Mouse (Mus musculus) B cell, adult 2 months (primary cell): ENCODE measurements at regions not wholly inside any gene's neighbourhood (a gene's known extent, or its start where the extent isn't known, plus 50 kb on each side); places are given as distances from the start of the nearest gene placed in this dataset.
A peak's percentile ranks its signal among the peaks of the same experiment; 100 is the strongest.

Experiments
- DNase-seq, 2 experiments: peaks; one replicate each; pipeline ENCODE4 v3.0.0; 2022

DNA sequence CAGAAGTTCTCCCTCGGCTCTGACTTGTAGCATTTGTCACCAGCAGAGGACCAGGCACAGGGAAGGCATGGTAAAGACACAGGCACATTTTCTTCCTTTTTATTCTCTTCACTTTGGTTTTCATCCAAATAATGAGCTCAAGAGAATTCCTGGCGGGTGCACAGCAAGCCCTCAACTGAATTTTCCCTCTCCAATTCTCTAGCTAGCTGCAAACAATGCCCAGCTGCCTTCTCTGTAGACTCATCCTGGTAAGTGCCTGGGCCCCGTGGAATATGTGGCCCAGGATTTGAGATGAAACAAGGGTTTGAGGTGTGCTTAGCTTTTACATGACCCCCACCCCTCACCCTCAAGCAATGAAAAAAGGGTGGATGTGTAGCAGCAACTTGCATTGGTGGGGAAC is 90.4 kb downstream of the Otol1 start:
- no peak for DNase-seq

DNA sequence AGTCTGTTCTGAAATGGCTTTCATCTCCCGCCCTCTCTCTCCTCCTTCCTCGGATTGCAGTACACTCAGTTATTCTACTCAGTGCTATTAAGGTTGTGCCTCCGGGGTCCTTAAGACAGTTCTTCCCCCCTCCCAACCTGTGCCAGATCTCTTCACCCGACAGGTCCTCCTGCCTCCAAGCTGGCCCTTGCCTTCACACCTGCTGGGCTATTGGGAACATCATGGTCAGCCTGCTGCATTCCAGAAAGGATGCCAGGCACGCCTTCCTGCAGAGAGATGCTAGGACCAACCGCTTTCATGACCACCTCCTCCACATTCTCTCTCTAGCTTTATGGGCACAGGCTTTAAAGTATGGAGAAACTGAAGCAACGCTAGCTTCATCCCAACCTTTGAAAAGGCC is 94.7 kb downstream of the Otol1 start:
- no peak for DNase-seq

DNA sequence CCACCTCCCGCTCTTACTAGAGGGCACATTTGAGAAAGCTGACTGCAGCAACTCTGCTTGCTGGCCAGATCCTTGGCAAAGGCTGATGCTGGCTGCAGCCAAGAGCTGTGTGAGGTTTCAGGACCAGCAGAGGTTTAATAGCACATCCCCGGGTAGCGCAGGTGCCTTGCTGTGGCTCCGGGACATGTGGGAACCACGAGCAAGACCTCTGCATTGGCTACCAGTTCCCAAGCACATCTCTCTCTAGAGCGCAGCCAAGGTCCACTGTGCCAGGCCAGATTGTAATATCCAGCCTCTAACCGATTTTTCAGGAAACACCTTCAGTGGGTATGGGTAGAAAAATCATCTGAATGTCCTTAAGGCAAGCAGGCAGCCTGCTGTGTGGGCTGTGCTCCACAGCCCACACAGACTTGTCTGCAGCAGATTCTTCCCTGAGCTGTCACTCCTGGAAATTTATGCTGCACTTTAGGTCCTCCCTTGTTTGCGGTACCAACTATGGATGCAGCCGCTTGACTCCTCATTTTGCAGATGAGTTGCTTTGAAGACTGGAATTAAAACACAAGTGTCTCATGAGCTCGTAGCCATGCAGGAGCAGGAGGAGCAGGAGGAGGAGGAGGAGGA is 95.3 kb downstream of the Otol1 start:
- no peak for DNase-seq

DNA sequence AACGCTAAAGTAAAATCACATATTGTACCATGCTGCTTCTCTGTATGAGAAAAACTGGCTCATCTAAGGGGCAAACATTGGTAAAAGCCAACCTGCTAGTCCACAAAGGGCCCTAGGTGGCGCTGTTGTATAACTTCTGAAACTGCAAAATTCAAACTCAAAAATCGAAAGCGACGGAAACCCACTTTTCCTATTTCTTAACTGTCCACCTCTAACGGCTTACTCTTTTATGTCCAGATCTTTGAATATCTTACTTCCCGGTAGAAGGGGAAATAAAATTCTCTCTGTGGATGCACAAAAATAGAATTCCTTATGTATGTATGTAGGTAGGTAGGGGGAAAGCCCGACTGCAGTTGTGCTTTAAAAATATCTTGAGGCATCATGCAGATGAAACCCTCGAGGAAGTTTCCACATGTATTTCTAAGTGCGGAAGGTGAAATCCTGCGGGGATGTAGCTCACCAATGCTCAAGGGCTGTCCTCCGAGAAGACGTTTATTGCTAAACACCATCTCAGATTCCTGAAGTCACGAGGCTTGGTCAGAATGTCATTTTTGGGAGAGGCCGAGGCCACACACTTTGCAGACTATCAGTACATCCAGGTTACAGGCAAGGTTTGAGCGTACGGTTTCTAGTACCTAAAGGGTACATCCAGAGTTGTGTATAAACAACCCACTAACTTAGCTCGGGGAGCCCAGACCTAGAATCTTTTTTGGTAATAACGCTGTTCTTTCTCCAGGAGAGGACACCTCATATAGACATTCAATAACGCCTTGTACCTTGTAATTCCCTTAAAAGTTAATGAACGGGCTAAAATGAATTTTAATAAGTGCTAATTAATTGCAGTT is 96.8 kb downstream of the Otol1 start:
- DNase-seq: peak; percentile 58 to 60

GRCm38 (mm10) chr3:70104828-70105399 is 97.5 kb downstream of the Otol1 start:
- DNase-seq: peak; percentile 11

DNA sequence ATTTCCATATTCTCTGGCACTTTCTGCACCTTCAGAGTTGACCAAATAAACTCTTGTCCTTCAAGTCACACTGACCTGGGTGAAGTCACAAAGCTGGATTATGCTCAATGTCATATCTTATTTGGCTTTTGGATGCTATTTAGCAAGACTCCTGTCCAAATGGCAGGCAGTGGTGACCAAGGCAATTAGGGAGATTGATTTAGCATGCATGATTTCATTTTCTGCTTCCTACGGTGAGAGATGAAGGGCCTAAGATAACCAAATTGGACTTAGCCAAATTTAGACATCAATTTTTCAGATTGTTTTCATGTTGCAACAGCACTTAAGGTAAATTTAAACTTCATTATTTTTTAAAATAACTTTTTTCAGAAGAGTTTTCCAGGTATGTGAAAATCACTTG is 98.1 kb downstream of the Otol1 start:
- DNase-seq: no peak

DNA sequence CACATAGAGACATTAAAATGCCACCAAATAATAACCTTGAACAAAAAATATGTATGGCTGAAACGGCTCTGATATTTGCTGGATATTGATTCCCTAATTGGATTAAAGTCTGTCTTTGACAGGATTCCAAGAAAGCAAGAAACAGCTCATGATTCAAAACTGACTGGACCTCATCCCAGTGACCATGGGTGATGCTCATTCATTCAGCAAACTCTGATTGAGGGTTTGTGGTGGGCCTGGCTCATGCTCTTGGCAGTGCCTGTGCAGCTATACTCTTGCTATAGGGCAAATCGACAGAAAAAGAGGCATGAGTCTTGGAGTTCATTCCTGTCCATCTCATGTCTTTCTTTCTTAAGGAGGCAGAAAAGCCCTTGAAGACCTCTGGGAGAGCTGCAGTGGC is 98.7 kb downstream of the Otol1 start:
- no peak for DNase-seq

- DNase-seq: no peak
Measured at GRCm38 (mm10) chr3:70126212-70126611, 118.8 kb downstream of the Otol1 start.

GRCm38 (mm10) chr3:70130241-70131029 is 123.0 kb downstream of the Otol1 start:
- DNase-seq: no peak

DNA sequence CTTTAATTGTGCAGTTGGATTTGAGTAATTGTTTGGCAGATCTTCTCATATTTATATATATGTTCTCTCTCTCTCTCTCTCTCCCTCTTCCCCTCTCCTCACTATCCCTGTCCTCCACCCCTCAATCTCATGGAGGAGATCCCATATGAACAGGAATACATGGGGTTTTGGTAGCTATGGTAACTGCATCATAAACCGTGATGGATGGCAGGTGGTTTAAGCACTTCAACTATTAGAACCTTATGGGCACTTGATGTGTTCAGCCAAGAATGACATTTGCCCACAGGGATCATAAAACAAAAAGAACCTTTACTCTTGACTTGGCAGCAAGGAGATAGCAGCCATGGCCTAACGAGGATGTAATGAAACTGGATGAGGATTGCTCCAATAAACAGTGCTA is 127.5 kb downstream of the Otol1 start:
- no peak for DNase-seq

GRCm38 (mm10) chr3:70138488-70138887 is 131.1 kb downstream of the Otol1 start:
- DNase-seq: no peak

GRCm38 (mm10) chr3:70138926-70139325 is 131.5 kb downstream of the Otol1 start:
- no peak for DNase-seq

GRCm38 (mm10) chr3:70145728-70146127 is 138.3 kb downstream of the Otol1 start:
- no peak for DNase-seq

- DNase-seq: no peak
Measured at GRCm38 (mm10) chr3:70151156-70151555, 143.7 kb downstream of the Otol1 start.

- DNase-seq: no peak
Measured at GRCm38 (mm10) chr3:70160043-70160442, 152.6 kb downstream of the Otol1 start.

DNA sequence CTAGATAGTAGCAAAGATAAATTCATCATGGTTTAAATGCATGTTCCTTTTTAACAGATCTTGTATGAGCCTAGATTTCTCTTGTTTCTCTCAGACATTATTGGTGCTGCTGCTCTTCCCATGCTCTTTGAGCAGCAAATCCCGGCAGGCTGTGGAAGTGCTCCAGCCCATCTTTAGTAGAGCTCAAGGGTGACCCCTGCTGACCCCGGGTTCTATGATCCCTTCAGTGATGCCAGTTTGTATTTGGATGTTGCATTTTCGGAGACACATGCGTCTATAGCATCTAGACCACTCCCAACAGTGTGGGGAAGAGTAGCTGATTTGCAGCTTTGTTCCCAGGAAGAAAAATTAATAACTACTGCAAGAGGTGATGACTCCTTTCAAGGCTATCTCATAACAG is 164.3 kb downstream of the Otol1 start:
- no peak for DNase-seq

GRCm38 (mm10) chr3:70176391-70176790 is 169.0 kb downstream of the Otol1 start:
- DNase-seq: no peak

DNA sequence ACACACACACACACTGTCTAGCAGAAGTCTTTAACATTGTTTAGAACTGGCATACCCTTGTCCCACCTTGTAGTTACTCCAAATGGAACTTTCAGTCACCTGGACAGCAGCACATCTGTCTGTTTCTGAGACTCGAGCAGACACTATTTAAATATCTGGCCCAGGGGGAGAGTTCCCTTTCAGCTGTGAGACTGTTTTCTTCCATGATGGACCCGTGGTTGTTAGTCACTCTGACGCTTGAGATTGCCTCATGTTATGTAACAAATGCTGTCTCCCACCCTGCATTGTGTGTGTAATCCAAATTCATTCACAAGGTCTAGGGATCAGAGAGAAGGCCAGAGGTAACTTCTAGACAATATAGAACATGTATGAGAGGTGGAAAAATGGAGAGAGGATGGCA is 174.2 kb downstream of the Otol1 start:
- no peak for DNase-seq

- DNase-seq: no peak
Measured at GRCm38 (mm10) chr3:70190741-70191140, 183.3 kb downstream of the Otol1 start.

DNA sequence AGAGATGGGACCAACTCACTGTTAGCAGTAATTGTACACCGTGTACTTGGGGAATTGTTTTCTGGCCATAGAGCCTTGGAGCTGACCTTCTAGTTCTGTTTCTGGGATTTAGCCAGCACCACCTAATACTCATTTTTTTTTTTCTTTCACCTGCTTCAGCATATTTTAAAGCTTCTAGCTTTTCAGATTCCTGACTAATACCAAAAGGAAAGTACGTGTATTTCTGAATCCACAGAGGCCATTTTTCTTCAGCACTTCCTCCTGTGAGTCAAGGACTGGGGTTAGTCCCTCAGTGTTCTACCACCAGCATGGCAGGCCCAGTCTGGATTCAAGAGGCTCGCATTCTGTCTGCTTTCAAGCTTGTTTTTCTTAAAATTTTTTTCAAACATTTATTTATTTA is 189.3 kb downstream of the Otol1 start:
- no peak for DNase-seq

GRCm38 (mm10) chr3:70198890-70199289 is 191.5 kb downstream of the Otol1 start:
- no peak for DNase-seq

DNA sequence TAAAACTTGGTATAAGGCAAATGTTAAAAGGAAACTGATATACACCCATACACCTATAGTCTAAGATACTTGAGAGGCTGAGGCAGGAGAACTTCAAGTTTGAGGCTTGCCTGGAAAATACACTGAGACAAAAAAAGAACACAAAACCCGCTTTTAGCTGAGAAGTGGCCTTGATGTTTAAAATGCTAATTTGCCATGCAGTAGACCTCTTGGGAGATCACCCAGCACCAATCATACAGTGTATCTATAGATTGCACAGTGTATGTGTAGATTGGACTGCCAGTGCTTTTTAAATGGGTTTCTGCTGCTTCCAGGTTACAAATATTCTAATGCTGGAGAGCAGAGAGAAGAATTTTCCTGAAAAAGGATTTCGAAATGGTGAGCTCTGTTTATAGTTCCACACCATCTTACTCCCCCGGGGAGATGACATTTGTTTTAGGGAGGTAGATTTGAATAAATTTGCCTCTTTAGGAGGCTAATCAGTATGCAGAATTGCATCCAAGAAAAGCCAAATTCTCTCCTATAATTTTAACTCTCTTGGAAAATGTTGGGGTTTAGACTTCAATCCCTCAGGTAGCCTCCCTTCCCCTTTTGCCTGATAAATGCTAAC is 194.0 kb downstream of the Otol1 start:
- no peak for DNase-seq

DNA sequence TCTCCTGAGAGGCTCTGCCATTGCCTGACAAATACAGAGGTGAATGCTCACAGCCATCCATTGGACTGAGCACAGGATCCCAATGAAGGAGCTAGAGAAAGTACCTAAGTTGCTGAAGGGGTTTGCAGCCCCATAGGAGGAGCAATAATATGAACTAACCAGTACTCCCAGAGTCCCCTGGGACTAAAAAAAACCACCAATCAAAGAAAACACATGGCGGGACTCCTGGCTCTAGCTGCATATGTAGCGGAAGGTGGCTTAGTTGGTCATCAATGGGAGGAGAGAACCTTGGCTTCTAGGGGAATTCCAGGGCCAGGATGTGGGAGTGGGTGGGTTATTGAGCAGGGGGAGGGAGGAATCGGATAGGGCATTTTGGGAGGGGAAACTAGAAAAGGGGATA is 207.8 kb downstream of the Otol1 start:
- DNase-seq: no peak
